Mouse (Mus musculus) erythroblast, embryonic 14.5 days (primary cell): ENCODE data around the gene Mief2.

Source experiments
- GATA1 ChIP-seq: IDR thresholded peaks from 2 replicates; pipeline ENCODE4 v1.6.1; 2012; ENCODE audit warnings: low read length, inconsistent platforms, mixed read lengths
- TAL1 ChIP-seq: IDR thresholded peaks from 3 replicates; pipeline ENCODE4 v1.6.1; 2012; ENCODE audit warnings: low read length, inconsistent platforms, mixed read lengths

GRCm38 (mm10) chr11:60705255-60705654 lies 22.9 kb upstream of the Mief2 start:
- TF ChIP-seq GATA1 (no peak), TAL1 (no peak)
